Mouse (Mus musculus) myocyte (in vitro differentiated cells): Measurements from ENCODE around the gene Diaph3. TPM values are rescaled to one million over a fixed set of nuclear protein-coding genes. Genes with fewer than 3 reads are reported as not detected.

Source experiments
- H3K27me3 ChIP-seq: one replicate; pipeline ENCODE4 v1.6.1; 2011; ENCODE audit not compliant: control insufficient read depth, insufficient read depth, insufficient read length
- H3K36me3 ChIP-seq: one replicate; pipeline ENCODE4 v1.6.1; 2011; ENCODE audit not compliant: control insufficient read depth, insufficient read depth
- H3K4me2 ChIP-seq: one replicate; pipeline ENCODE4 v1.6.1; 2011; ENCODE audit warnings: low read depth, control low read depth
- H3K4me3 ChIP-seq: one replicate; pipeline ENCODE4 v1.5.1; 2011; ENCODE audit warnings: mild to moderate bottlenecking, control low read depth, moderate library complexity
- H3K79me2 ChIP-seq: one replicate; pipeline ENCODE4 v1.6.1; 2011; ENCODE audit not compliant: control insufficient read depth, insufficient read depth
- H3ac ChIP-seq: one replicate; pipeline ENCODE4 v1.6.1; 2011; ENCODE audit not compliant: control insufficient read depth, insufficient read length
- CEBPB ChIP-seq: IDR thresholded peaks from 2 replicates; pipeline ENCODE4 v1.6.1; 2011; ENCODE audit warnings: mild to moderate bottlenecking, moderate library complexity; ENCODE audit not compliant: poor library complexity, insufficient read depth, severe bottlenecking
- E2F4 ChIP-seq: IDR thresholded peaks from one replicate; pipeline ENCODE4 v1.6.1; 2011; ENCODE audit warnings: mild to moderate bottlenecking, control low read depth, moderate library complexity; ENCODE audit not compliant: insufficient read depth
- MAX ChIP-seq: IDR thresholded peaks from one replicate; pipeline ENCODE4 v1.6.1; 2011; ENCODE audit warnings: low read depth, mild to moderate bottlenecking, control low read depth
- MYOD1 ChIP-seq, 3 experiments: IDR thresholded peaks; one replicate each; pipeline ENCODE4 v1.6.1; 2011; ENCODE audit warnings: control low read depth in 2 of 3, low read depth in 2 of 3, mild to moderate bottlenecking in 2 of 3, moderate library complexity in 1 of 3; ENCODE audit not compliant: insufficient read length in 2 of 3, control insufficient read depth in 1 of 3
- MYOG ChIP-seq, 3 experiments: IDR thresholded peaks; one replicate each; pipeline ENCODE4 v1.6.1; 2011; ENCODE audit warnings: control low read depth in 2 of 3, low read depth in 2 of 3, mild to moderate bottlenecking in 2 of 3; ENCODE audit not compliant: insufficient read length in 2 of 3, control insufficient read depth in 1 of 3, insufficient read depth in 1 of 3
- POLR2A ChIP-seq: IDR thresholded peaks from one replicate; pipeline ENCODE4 v1.6.1; 2011; ENCODE audit warnings: low read depth, mild to moderate bottlenecking, control low read depth, moderate library complexity; ENCODE audit not compliant: insufficient read length
- POLR2AphosphoS2 ChIP-seq: IDR thresholded peaks from one replicate; pipeline ENCODE4 v1.6.1; 2011; ENCODE audit warnings: low read depth, control low read depth; ENCODE audit not compliant: insufficient read length
- REST ChIP-seq: IDR thresholded peaks from one replicate; pipeline ENCODE4 v1.6.1; 2011; ENCODE audit warnings: mild to moderate bottlenecking, control low read depth, moderate library complexity; ENCODE audit not compliant: insufficient read depth, insufficient read length
- SRF ChIP-seq: IDR thresholded peaks from one replicate; pipeline ENCODE4 v1.6.1; 2011; ENCODE audit warnings: low read depth; ENCODE audit not compliant: control insufficient read depth, insufficient read length
- TCF12 ChIP-seq: IDR thresholded peaks from one replicate; pipeline ENCODE4 v1.6.1; 2011; ENCODE audit warnings: mild to moderate bottlenecking, control low read depth; ENCODE audit not compliant: poor library complexity, insufficient read depth, severe bottlenecking
- TCF3 ChIP-seq: IDR thresholded peaks from one replicate; pipeline ENCODE4 v1.6.1; 2011; ENCODE audit warnings: low read depth, control low read depth; ENCODE audit not compliant: insufficient read length
- USF1 ChIP-seq: IDR thresholded peaks from one replicate; pipeline ENCODE4 v1.6.1; 2011; ENCODE audit warnings: low read depth, mild to moderate bottlenecking, control low read depth, moderate library complexity
- polyA plus RNA-seq: library from polyadenylated mRNA; unstranded; fragments of >200 nt; fragmentation: generic; extraction: Trizol; gene quantifications from one replicate; pipeline ENCODE4 v1.2.1, GENCODE M21; 2012; ENCODE audit warnings: missing spikeins

The Diaph3 gene
- polyA plus RNA-seq, 1 experiment = 5.7 TPM

DNA sequence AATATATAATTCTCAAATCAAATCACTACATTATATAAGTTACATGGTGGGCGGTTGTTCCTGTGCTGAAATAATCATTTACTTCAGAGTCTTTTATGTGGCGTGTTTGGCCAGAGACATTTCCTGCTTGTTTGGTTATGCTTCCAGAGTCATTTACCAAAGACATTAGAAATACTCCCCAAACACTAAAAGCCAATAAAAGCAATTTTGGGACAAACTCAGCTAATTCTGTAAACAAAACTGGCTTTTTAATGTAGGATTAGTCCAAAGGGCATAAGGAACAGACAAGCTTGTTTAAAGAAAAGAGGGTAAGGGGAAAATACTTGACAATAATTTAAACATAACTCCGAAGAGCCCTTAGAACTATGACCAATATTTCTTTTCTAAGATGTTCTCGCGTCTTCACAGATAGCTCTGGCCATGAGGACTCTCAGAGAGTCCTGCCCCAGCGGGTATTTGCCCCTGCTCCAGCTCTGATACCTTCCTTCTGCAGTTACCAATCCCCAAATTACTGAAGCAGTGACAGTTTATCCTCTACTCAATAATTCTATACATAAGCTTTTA is 14.9 kb downstream of the Diaph3 start:
- peaks cover 65% of the 10 kb centered on the region for H3K79me2 ChIP-seq
- TF ChIP-seq MYOG (IDR thresholded peaks at IDR 0.05; ENCODE audit: control insufficient read depth in 1 of 3, insufficient read depth in 1 of 3, insufficient read length in 2 of 3, low read depth in 2 of 3) (no peak), MAX (no peak), POLR2A (no peak), MYOD1 (IDR thresholded peaks at IDR 0.05; ENCODE audit: control insufficient read depth in 1 of 3, insufficient read length in 2 of 3, low read depth in 2 of 3) (no peak), E2F4 (no peak), POLR2AphosphoS2 (no peak)
- H3K36me3 ChIP-seq = no peaks in the 10 kb centered on the region
- H3K4me2 ChIP-seq = no peak overlapping the region
- H3ac ChIP-seq = no peak overlapping the region
- H3K27me3 ChIP-seq = no peaks in the 10 kb centered on the region
- H3K4me3 ChIP-seq = no peak overlapping the region

DNA sequence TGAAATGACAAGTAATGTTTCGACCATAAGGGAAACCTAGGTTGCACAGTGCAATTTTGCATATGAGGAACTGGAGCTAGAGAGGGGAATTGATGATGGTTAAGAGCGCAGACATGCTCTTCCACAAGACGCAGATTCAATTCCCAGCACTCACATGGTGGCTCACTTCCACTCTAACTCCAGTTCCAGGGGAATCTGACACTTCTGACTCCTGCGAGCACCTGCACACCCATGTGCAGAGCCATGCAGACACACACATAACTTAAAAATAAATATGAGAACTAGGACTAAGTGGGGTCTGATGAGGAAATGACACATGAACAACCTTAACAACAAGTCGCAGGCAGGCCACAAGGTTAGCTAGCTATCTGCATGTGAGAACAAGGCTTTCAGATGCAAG is 15.5 kb downstream of the Diaph3 start:
- no peak overlapping the region for H3K4me2 ChIP-seq
- H3K36me3 ChIP-seq = no peaks in the 10 kb centered on the region
- no peaks in the 10 kb centered on the region for H3K27me3 ChIP-seq
- no peak overlapping the region for H3K4me3 ChIP-seq
- TF ChIP-seq POLR2AphosphoS2 (no peak), TCF12 (no peak), REST (no peak), MYOG (IDR thresholded peaks at IDR 0.05; ENCODE audit: control insufficient read depth in 1 of 3, insufficient read depth in 1 of 3, insufficient read length in 2 of 3, low read depth in 2 of 3) (no peak), TCF3 (no peak), CEBPB (no peak), USF1 (no peak), MAX (no peak), POLR2A (no peak), SRF (no peak), MYOD1 (IDR thresholded peaks at IDR 0.05; ENCODE audit: control insufficient read depth in 1 of 3, insufficient read length in 2 of 3, low read depth in 2 of 3) (no peak), E2F4 (no peak)
- peaks cover 59% of the 10 kb centered on the region for H3K79me2 ChIP-seq
- no peak overlapping the region for H3ac ChIP-seq

DNA sequence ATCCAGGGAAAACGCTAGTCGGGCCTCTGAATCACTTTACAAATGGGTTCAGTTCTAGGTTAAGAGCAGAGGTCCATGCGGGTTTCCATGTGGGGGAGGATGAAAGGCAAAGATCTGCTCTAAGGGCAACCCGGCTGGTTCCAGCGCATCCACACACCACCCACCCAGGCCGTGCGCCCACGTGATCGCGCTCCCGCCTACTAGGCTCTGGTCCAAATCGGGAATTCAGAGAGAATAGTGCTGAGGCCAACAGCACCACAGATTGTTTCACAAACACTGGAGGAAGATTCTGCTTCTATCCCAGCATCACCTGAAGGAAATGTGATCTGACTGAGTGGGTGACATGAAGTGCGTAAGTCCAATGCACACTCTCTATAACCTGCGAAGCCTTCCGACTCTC is 17.9 kb downstream of the Diaph3 start:
- no peak overlapping the region for H3K4me2 ChIP-seq
- TF ChIP-seq POLR2AphosphoS2 (no peak), TCF12 (no peak), TCF3 (no peak), MYOD1 (IDR thresholded peaks at IDR 0.05; ENCODE audit: control insufficient read depth in 1 of 3, insufficient read length in 2 of 3, low read depth in 2 of 3) (no peak), MYOG (IDR thresholded peaks at IDR 0.05; ENCODE audit: control insufficient read depth in 1 of 3, insufficient read depth in 1 of 3, insufficient read length in 2 of 3, low read depth in 2 of 3) (no peak), USF1 (no peak), REST (no peak), POLR2A (no peak), SRF (no peak), CEBPB (no peak)
- H3K79me2 ChIP-seq = peaks cover 61% of the 10 kb centered on the region
- no peak overlapping the region for H3K4me3 ChIP-seq
- H3K27me3 ChIP-seq = no peaks in the 10 kb centered on the region
- H3ac ChIP-seq = no peak overlapping the region
- H3K36me3 ChIP-seq = no peaks in the 10 kb centered on the region

DNA sequence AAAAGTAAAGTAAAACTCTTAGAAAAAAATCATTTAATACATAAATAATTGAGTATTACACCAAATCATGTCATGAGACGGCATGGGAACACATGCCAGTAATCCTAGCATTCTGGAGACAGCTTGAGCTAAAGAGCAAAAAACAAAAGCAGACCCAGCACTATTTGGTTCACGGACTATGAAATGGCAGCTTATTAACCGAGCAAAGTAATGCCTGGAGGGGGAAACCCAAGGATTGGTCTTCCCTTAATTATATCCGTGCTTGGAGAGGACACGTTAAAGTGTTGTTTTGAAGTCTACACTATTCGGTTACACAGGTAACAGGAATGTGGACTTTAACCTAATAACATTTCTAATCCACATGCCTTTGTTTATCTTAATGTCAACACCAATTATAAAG is 19.2 kb downstream of the Diaph3 start:
- Histone ChIP-seq H3K27me3 (no peaks in the 10 kb centered on the region), H3K36me3 (no peaks in the 10 kb centered on the region), H3K79me2 (peaks cover 56% of the 10 kb centered on the region), H3K4me2 (no peak overlapping the region), H3K4me3 (no peak overlapping the region), H3ac (no peak overlapping the region)
- TF ChIP-seq TCF3 = no peak
- no peak for TF ChIP-seq USF1
- no peak for TF ChIP-seq MYOG (IDR thresholded peaks at IDR 0.05; ENCODE audit: control insufficient read depth in 1 of 3, insufficient read depth in 1 of 3, insufficient read length in 2 of 3, low read depth in 2 of 3)
- no peak for TF ChIP-seq CEBPB
- no peak for TF ChIP-seq MYOD1 (IDR thresholded peaks at IDR 0.05; ENCODE audit: control insufficient read depth in 1 of 3, insufficient read length in 2 of 3, low read depth in 2 of 3)
- no peak for TF ChIP-seq TCF12
- TF ChIP-seq MAX = no peak
- no peak for TF ChIP-seq POLR2A
- TF ChIP-seq E2F4 = no peak
- TF ChIP-seq REST = no peak
- no peak for TF ChIP-seq SRF
- TF ChIP-seq POLR2AphosphoS2 = no peak

DNA sequence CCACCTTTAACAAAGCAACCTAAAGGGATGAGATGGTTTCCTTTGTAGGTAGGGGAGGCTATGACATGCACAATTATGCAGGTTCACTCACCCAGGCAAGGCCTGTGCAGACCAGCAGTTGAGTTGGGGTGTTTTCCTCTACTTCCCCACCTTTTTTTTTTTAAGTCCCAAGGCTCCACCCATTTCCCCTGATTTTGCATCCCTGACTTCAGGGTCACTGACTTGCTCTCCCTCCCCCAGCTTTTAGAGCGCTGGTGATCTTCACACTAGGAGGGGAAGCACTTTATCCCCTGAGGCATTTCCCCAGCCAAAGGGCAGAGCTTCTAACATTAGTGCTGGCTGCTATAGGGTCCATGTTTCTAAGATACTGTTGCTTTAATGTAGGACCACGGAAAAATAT is 30.4 kb downstream of the Diaph3 start:
- no peak overlapping the region for H3K4me3 ChIP-seq
- no peaks in the 10 kb centered on the region for H3K27me3 ChIP-seq
- no peak for TF ChIP-seq CEBPB
- TF ChIP-seq MAX = no peak
- no peak for TF ChIP-seq POLR2A
- TF ChIP-seq SRF = no peak
- no peak for TF ChIP-seq TCF3
- no peak for TF ChIP-seq REST
- no peak for TF ChIP-seq E2F4
- no peak for TF ChIP-seq POLR2AphosphoS2
- TF ChIP-seq MYOD1 (IDR thresholded peaks at IDR 0.05; ENCODE audit: control insufficient read depth in 1 of 3, insufficient read length in 2 of 3, low read depth in 2 of 3) = no peak
- TF ChIP-seq USF1 = no peak
- TF ChIP-seq MYOG (IDR thresholded peaks at IDR 0.05; ENCODE audit: control insufficient read depth in 1 of 3, insufficient read depth in 1 of 3, insufficient read length in 2 of 3, low read depth in 2 of 3) = no peak
- TF ChIP-seq TCF12 = no peak
- H3K4me2 ChIP-seq = no peak overlapping the region
- peaks cover 12% of the 10 kb centered on the region for H3K79me2 ChIP-seq
- no peak overlapping the region for H3ac ChIP-seq
- H3K36me3 ChIP-seq = no peaks in the 10 kb centered on the region
